Mouse (Mus musculus): Measurements from ENCODE around the gene Alpl. TPM values are rescaled to one million over a fixed set of nuclear protein-coding genes. Genes with fewer than 3 reads are reported as not detected.

Gene Alpl
- 1 to 10 TPM; 4.3 to 7.0 TPM for total RNA-seq (2021)
- long read RNA-seq, experiment 1, partial matches to known transcripts, result 2 of 9 reads
- long read RNA-seq, experiment 1, other reads (novel, unspliced or antisense), result 7 of 9 reads
- long read RNA-seq, experiment 2, partial matches to known transcripts, result 1 of 7 reads
- long read RNA-seq, experiment 2, other reads (novel, unspliced or antisense), result 5 of 7 reads

DNA sequence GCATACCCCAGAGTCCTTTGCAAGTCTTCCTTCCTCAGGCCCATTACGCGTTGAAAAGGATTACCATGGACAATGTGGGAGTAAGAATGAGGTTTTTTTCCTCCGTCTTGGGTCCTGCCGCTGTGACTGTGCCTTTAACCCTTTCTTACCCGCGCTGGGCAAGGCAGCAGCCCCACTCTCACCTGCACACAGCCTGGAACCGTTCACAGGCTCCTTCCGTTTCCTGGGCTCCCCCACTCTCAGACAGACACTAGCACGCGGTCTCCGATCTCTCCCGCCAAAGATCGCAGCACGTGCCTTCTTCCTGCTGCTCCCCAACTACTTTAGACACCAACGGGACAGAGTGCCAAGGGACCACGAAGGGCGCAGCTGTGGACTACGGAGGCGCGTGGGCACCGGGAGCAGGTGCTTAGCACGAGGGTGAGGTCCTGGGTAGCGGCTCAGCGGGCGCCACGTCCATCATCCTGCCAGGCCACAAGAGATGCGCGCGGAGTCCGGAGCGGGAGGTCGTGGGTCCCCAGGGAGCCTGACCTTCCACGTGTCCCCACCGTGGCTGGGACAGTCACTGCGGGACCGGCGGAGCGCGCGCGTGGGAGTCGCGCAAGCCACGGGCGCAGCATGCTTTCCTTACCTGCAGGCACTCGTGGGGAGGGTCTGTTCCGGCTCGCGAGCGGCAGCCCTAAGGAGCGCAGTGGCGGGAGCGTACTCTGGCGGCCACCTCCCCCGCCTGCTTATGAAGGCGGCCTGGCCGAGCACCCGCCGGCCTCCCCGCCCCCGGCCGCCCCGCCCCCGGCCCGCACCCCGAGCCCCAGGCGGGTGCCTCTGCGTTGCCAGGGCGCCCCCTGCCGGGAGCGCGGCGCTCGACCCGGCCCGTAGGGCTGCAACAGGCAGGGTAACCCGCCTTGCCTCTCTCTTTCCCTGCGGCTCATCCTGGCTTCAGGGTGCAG lies at the start of gene Alpl:
Gene Alpl (minus strand): TSS at position 774 of the 947 bp plus-strand sequence.
- peak; percentile 67 for DNase-seq
- intact Hi-C loops (cut with DNase I; ENCODE audit: low total_unique reads), result loop anchor here (2.0 kb wide), 1 partner anchor 67 kb away; no protein-coding TSS in a partner anchor

GRCm38 (mm10) chr4:137844656-137845055 lies 48.5 kb upstream of the Alpl start:
- intact Hi-C loops (cut with DNase I; ENCODE audit: low total_unique reads), result no loop called here
- DNase-seq, result peak; percentile 81

- intact Hi-C loops (cut with DNase I; ENCODE audit: low total_unique reads), result loop anchor here (10.0 kb wide), 1 partner anchor 165 kb away; no protein-coding TSS in a partner anchor
- no peak for DNase-seq
Measured at GRCm38 (mm10) chr4:137839452-137839851, 43.3 kb upstream of the Alpl start.

DNA sequence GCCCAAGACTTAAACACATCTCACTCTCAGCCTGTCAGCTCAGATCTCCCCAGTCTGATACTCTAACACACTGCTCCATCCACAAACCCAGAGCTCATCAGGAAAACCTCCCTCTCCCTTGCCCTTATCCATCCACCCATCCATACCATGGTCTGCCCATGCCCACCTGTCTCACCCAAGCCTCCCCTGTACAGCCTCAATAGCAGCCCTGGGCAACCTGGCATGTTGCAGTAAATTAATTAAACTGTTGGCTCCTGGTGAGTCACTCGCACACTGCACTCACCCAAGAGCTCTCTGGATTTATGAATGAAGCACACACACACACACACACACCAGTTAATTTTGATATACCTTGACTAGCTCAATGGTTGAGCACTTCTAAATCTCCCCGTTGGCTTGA lies 42.6 kb upstream of the Alpl start:
- intact Hi-C loops (cut with DNase I; ENCODE audit: low total_unique reads), result loop anchor here (10.0 kb wide), 1 partner anchor 164 kb away; no protein-coding TSS in a partner anchor
- no peak for DNase-seq

GRCm38 (mm10) chr4:137837792-137838191 lies 41.6 kb upstream of the Alpl start:
- intact Hi-C loops (cut with DNase I; ENCODE audit: low total_unique reads), result loop anchor here (10.0 kb wide), 1 partner anchor 163 kb away; no protein-coding TSS in a partner anchor
- DNase-seq, result peak; percentile 34

DNA sequence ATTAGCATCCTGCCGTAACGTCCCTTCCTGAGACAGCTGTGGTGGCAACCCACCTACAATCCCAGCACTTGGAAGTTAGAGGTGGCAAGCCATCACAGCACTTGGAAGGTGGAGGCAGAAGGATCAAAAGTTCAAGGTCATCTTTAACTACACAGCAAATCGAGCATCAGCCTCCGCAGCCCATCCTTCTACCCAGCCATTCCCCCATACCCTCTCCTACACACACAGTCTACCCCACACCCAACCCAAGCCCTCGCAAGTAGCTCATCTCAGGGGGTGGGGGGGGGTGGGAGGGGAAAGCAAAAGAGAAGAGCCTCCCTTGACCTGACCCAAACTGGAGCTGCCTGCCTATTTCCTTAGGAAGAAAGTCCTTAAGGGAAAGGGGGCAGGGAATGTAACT lies 40.6 kb upstream of the Alpl start:
- DNase-seq, result no peak
- intact Hi-C loops (cut with DNase I; ENCODE audit: low total_unique reads), result loop anchor here (10.0 kb wide), 1 partner anchor 162 kb away; no protein-coding TSS in a partner anchor

- intact Hi-C loops (cut with DNase I; ENCODE audit: low total_unique reads), result loop anchor here (10.0 kb wide), 1 partner anchor 161 kb away; no protein-coding TSS in a partner anchor
- DNase-seq, result peak; percentile 74
Measured at GRCm38 (mm10) chr4:137835624-137836337, 39.6 kb upstream of the Alpl start.

GRCm38 (mm10) chr4:137831598-137831997 lies 35.4 kb upstream of the Alpl start:
- intact Hi-C loops (cut with DNase I; ENCODE audit: low total_unique reads), result loop anchor here (10.0 kb wide), 1 partner anchor 157 kb away; no protein-coding TSS in a partner anchor

DNA sequence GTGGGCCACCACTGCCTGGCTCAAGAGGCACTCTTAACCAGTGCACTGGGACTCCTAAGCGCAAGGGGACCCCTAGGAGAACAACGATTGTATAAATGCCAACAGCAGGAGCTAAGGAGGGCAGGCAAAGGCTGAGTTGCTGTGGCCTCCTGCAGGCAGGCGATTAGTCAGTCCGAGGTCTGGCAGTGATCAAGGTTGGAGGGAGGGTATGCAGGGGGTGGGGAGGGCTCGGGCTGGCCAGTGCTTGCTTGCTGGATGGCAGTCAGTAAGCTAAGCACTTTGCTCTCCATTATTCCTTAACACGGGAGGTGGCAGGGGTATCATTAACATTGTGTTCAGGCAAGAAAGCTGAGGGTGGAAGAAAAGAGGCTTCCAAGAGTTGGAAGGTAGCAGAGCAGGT lies 34.2 kb upstream of the Alpl start:
- intact Hi-C loops (cut with DNase I; ENCODE audit: low total_unique reads), result loop anchor here (10.0 kb wide), 1 partner anchor 156 kb away; no protein-coding TSS in a partner anchor
- DNase-seq, result no peak

More at GRCm38 (mm10) chr4:137831598-137831997, 35.4 kb upstream of the Alpl start:
- no peak for DNase-seq

GRCm38 (mm10) chr4:137824881-137825280 lies 28.7 kb upstream of the Alpl start:
- no peak for DNase-seq
- intact Hi-C loops (cut with DNase I; ENCODE audit: low total_unique reads), result no loop called here

- intact Hi-C loops (cut with DNase I; ENCODE audit: low total_unique reads), result no loop called here
- DNase-seq, result no peak
Measured at GRCm38 (mm10) chr4:137823542-137823941, 27.4 kb upstream of the Alpl start.

DNA sequence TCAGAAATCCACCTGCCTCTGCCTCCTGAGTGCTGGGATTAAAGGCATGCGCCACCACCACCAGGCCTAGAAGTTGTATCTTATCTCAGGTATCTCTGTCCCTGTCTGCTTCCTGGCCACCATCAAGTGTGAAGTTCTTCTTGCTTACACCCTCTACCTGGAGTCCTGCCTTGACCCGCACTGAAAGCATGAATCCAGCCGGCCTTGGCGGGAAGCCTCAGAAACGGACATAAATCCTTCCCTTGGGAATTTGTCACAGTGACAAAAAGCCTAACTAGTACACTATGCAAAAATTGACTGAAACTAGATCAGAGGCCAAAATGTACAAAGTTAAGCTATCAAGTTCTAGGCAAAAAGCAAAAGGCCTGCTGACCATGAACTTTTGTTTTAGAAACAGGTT lies 26.4 kb upstream of the Alpl start:
- intact Hi-C loops (cut with DNase I; ENCODE audit: low total_unique reads), result no loop called here
- no peak for DNase-seq

DNA sequence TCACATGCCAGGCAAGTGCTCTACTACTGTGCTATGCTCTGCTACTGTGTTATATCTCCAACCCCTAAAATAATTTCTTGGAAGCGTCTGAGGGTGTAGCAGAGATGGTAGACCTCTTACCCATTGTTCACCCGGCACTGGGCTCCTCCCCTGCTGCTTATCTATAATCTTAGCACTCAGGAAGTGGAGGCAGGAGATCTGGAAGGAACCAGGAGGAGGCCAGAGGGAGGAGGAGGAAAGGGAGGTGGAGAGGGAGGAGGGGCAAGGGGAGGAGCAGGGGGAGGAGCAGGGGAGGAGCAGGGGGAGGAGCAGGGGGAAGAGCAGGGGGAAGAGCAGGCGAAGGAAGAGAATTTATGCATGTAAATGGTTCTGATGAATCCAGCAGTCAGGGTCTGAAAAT lies 24.5 kb upstream of the Alpl start:
- intact Hi-C loops (cut with DNase I; ENCODE audit: low total_unique reads), result no loop called here
- DNase-seq, result no peak

- intact Hi-C loops (cut with DNase I; ENCODE audit: low total_unique reads), result no loop called here
- no peak for DNase-seq
Measured at GRCm38 (mm10) chr4:137819487-137819886, 23.3 kb upstream of the Alpl start.

GRCm38 (mm10) chr4:137818341-137818740 lies 22.2 kb upstream of the Alpl start:
- intact Hi-C loops (cut with DNase I; ENCODE audit: low total_unique reads), result no loop called here
- DNase-seq, result no peak

DNA sequence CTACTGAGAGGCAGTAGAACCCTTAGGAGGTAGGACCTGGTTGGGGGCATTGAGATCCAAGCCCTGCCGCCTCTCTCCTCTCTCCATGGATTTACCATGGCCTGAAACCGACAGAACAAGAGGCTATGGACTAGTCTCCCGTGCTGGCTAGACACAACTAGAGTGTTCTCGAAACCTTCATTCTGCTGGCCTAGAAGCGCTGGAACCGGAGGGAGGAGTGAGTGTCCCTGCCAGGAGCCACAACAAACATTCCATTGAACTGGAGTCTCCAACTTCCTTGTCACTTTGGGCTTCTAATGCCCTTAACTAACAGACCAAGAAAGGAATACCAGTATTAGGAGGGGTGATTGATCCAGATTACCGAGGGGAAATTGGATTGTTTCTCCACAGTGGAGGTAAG lies 20.0 kb upstream of the Alpl start:
- intact Hi-C loops (cut with DNase I; ENCODE audit: low total_unique reads), result no loop called here

GRCm38 (mm10) chr4:137815473-137815872 lies 19.3 kb upstream of the Alpl start:
- DNase-seq, result no peak
- intact Hi-C loops (cut with DNase I; ENCODE audit: low total_unique reads), result no loop called here

More for the DNA sequence above, 20.0 kb upstream of the Alpl start:
- DNase-seq, result no peak

GRCm38 (mm10) chr4:137814140-137814539 lies 18.0 kb upstream of the Alpl start:
- intact Hi-C loops (cut with DNase I; ENCODE audit: low total_unique reads), result no loop called here

DNA sequence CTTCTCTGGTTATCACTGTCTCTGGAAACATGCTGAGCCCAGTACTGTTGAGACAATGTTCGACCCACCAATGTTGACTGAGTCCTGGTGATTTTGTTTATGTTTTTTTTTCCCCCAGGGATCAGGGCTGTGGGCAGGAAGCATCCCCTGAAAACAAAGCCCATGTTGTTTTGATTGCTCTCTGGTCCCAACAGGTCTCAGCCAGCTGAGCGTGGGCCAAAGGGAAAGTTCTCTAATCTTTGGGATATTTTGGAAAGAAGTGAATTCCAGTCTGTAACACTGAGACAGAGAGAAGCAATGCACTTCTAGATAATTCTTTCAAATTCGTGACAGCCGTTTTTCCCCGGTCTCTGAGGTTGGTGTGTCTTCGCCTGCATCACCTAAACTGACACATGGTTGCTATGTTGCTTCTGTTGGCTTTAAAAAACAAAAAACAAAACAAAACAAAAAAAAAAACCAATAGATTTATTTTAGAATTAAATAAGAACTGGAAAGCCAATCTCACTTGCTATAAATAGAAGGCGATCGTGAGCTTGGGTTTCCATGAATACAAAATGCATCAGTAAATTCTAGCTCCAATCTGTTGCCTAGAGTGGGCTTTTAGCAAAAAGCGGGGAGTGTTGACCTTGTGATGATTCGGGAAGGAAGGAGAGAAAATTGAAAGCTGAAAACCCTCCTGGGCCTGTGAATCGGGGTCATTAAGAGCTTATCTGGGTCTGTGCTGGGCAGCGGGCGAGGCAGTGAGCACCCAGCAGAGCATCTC lies 16.9 kb upstream of the Alpl start:
- DNase-seq, result peak; percentile 23
- intact Hi-C loops (cut with DNase I; ENCODE audit: low total_unique reads), result no loop called here

More at GRCm38 (mm10) chr4:137814140-137814539, 18.0 kb upstream of the Alpl start:
- DNase-seq, result peak; percentile 33
